Mouse (Mus musculus): ENCODE data around the gene Erv3. TPM values are rescaled to one million over a fixed set of nuclear protein-coding genes. Genes with fewer than 3 reads are reported as not detected.

Erv3 gene
- polyA plus RNA-seq, 1 experiment from 2014 or later: not detected

Other genes starting within 250 kb of the Erv3 start
- gene Prnp, start 50.2 kb upstream of the Erv3 start, polyA plus RNA-seq (2015; fragmentation: Nextera tagmentation; extraction: Ambion mirVana): 59.1 and 64.1 TPM in 2 replicates
- not detected in 2 replicates for gene Prn, start 50.2 kb upstream of the Erv3 start, polyA plus RNA-seq (2015; fragmentation: Nextera tagmentation; extraction: Ambion mirVana)
- gene Prnd, start 91.1 kb upstream of the Erv3 start, polyA plus RNA-seq (2015; fragmentation: Nextera tagmentation; extraction: Ambion mirVana): 49.7 and 54.0 TPM in 2 replicates
- 16.2 and 18.4 TPM in 2 replicates for gene Rassf2, start 170.5 kb upstream of the Erv3 start, polyA plus RNA-seq (2015; fragmentation: Nextera tagmentation; extraction: Ambion mirVana)